Mouse (Mus musculus) MEL (cell line): ENCODE measurements at regions not wholly inside any gene's neighbourhood (a gene's known extent, or its start where the extent isn't known, plus 50 kb on each side); places are given as distances from the start of the nearest gene placed in this dataset.

Experiments
- DNase-seq: peaks from one replicate; pipeline ENCODE4 v3.0.0; 2011; ENCODE audit warnings: low read depth, low spot score
- H3K27ac ChIP-seq: 2 replicates; pipeline ENCODE4 v1.5.1; 2012; ENCODE audit warnings: low read depth, mild to moderate bottlenecking, control low read depth, low read length, moderate library complexity; ENCODE audit not compliant: control insufficient read depth
- H3K27me3 ChIP-seq, 2 experiments: fragments of 150-350 bp in 1 of 2; sonication (generic) in 1 of 2; 2 replicates each; pipeline ENCODE4 v1.6.1; 2012; ENCODE audit warnings: low read length in 2 of 2, mild to moderate bottlenecking in 2 of 2, improper control_type of control experiment in 1 of 2, moderate library complexity in 1 of 2; ENCODE audit not compliant: insufficient read depth in 2 of 2, control insufficient read depth in 1 of 2
- H3K36me3 ChIP-seq, 2 experiments: 2 replicates each; pipeline ENCODE4 v1.6.1; 2012 to 2014; ENCODE audit warnings: low read length in 2 of 2, improper control_type of control experiment in 1 of 2, inconsistent platforms in 1 of 2, mild to moderate bottlenecking in 1 of 2; ENCODE audit not compliant: insufficient read depth in 2 of 2, control insufficient read depth in 1 of 2
- H3K4me1 ChIP-seq, 2 experiments: fragments of 150-350 bp in 1 of 2; sonication (generic) in 1 of 2; 2 replicates each; pipeline ENCODE4 v1.6.1; 2012; ENCODE audit warnings: low read length in 2 of 2, improper control_type of control experiment in 1 of 2, mild to moderate bottlenecking in 1 of 2; ENCODE audit not compliant: insufficient read depth in 2 of 2, control insufficient read depth in 1 of 2
- H3K4me3 ChIP-seq, 2 experiments: fragments of 150-350 bp in 1 of 2; sonication (generic) in 1 of 2; 2 replicates each; pipeline ENCODE4 v1.5.1; 2012; ENCODE audit warnings: low read depth in 2 of 2, low read length in 2 of 2, mild to moderate bottlenecking in 2 of 2, moderate library complexity in 2 of 2, control low read depth in 1 of 2, improper control_type of control experiment in 1 of 2; ENCODE audit not compliant: control insufficient read depth in 1 of 2, insufficient read depth in 1 of 2
- H3K79me2 ChIP-seq: 2 replicates; pipeline ENCODE4 v1.6.1; 2012; ENCODE audit warnings: mild to moderate bottlenecking, low read length, moderate library complexity; ENCODE audit not compliant: control insufficient read depth, poor library complexity, insufficient read depth
- H3K9ac ChIP-seq: 2 replicates; pipeline ENCODE4 v1.6.1; 2012; ENCODE audit warnings: low read depth, mild to moderate bottlenecking, control low read depth, low read length, moderate library complexity; ENCODE audit not compliant: control insufficient read depth, poor library complexity, severe bottlenecking
- H3K9me3 ChIP-seq: fragments of 150-350 bp; sonication (generic); replicated peaks from 2 replicates; pipeline ENCODE4 v1.6.1; 2012; ENCODE audit warnings: mild to moderate bottlenecking, low read length, improper control_type of control experiment, moderate library complexity; ENCODE audit not compliant: insufficient read depth
- GATA1 ChIP-seq: IDR thresholded peaks from 2 replicates; pipeline ENCODE4 v1.6.1; 2011; ENCODE audit warnings: low read depth, low read length, improper control_type of control experiment

GRCm38 (mm10) chr9:63038031-63038430 is 50.3 kb upstream of the Pias1 start:
- Histone ChIP-seq H3K9ac (no peak overlapping the region), H3K4me1 (no peaks in the 10 kb centered on the region), H3K9me3 (no peaks in the 10 kb centered on the region), H3K27ac (no peak overlapping the region), H3K4me3 (no peak overlapping the region), H3K79me2 (no peaks in the 10 kb centered on the region), H3K36me3 (no peaks in the 10 kb centered on the region)
- no peak for DNase-seq
- TF ChIP-seq GATA1, result no peak
- TF ChIP-seq, all 39 proteins: peak for 0
- peaks cover 4 to 7% of the 10 kb centered on the region in 2 experiments; a peak in 3 of 4 replicates for H3K27me3 ChIP-seq
